Mouse (Mus musculus) stomach, postnatal 0 days (tissue): ENCODE results near the gene Tnfrsf25.

ENCODE experiments used
- CTCF ChIP-seq: IDR thresholded peaks from 2 replicates; pipeline ENCODE4 v1.5.1; 2016; ENCODE audit warnings: antibody characterized with exemption, low read depth, mild to moderate bottlenecking, moderate library complexity
- EP300 ChIP-seq: optimal IDR thresholded peaks from 2 replicates; pipeline ENCODE3; 2016; ENCODE audit warnings: antibody characterized with exemption

DNA sequence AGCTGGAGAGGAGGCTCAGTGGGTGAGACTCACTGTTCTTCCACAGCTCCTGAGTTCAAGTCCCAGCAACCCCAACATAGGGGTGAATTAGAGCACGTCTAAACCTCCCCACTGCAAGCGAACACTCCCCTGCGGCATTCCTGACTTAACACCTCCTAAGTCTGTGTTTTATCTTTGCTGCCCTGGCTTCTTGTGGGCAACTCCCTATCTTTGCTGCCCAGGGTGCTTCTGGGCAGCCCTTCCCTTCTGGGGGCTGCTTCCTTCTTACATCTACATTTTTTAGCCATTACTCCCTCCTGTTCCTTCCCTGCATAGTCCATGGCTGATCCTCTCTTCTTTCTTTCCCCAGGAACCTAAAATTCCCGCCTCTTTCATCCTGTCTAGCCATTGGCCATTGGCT lies 5.0 kb upstream of the Tnfrsf25 start:
- no peak for TF ChIP-seq EP300
- TF ChIP-seq CTCF, result no peak
